Mouse (Mus musculus) heart, adult 8-10 months (tissue): ENCODE measurements around the gene Kdf1. TPM values are rescaled to one million over a fixed set of nuclear protein-coding genes. Genes with fewer than 3 reads are reported as not detected.
A peak's percentile ranks its signal among the peaks of the same experiment; 100 is the strongest.
"Not testable (repeated sequence)": the region's sequence is repeated elsewhere in the genome, so short reads cannot be mapped to it uniquely, and the experiment has no call there.

Source experiments
- DNase-seq: peaks from one replicate; pipeline ENCODE4 v3.0.0; 2022; ENCODE audit warnings: low spot score
- total RNA-seq, 4 experiments: library from RNA; stranded (reverse); gene quantifications; 2 replicates each; pipeline ENCODE4 v1.2.4; 2022

Gene Kdf1
- total RNA-seq, 4 experiments from 2014 or later = not detected

DNA sequence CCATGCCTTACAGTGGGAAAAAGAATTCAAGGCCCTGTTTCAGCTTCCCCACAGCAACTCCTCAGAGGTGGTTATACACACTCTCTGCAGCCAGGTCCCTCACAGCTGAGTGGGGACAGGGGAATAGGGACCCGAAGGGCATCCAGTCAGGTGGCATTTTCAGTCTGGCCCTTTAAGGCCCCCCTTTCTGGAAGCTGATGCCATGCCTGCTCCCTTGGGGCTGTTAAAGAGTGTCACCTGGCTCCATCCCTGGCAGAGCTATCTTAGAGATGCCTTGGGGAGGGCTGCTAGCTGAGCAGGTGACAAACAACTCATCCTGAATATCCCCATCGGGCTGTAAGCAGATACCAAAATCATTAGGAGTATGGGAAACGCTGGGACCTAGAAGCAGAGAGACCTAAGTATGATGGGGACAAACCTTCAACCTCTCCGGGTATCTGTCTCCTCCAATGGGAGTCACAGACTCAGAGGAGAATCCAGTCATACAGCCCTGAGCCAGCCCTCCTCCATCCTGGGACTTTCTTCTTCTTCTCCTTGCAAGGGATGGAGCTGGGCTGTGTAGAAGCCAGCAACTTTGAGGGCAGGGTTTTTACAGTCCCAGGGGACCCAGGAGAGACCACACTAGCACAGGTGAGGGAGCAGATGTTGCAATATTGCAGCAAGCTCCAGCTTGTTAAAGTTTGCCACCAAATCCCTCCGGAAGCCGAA is 21.9 kb upstream of the Kdf1 start:
- DNase-seq = no peak

DNA sequence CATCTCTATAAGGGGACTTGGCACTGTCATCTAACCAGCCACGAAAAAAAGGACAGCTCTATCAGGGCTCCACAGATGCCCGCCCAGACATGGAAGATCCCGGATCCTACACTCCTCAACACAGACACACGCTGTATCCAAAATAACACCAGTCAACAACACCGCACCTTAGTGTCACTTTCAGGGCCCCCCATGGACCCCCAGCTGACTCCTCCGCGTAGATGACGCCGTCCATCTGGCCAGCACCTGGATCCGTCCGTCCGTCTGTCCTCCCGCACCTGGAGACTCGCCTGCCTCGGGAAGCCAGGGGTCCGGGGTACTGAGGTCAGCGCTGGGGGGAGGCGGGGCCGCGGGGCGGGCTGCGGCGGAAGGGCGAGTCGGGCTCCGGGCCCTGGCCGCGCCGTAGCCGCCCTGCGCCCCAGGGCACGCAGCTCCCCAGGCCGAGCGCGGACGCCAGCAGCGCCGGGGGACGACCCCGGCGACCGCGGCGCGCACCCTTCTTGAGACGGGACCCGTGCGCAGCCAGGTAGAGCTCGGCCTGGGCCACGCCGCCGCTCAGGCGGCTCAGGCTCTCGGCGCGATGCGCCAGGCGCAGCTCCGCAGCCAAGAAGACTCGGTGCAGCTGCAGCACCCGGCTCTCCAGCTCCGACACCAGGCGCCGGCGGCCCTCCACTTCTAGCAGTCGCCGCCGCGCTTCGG is 21.2 kb upstream of the Kdf1 start:
- DNase-seq = no peak

DNA sequence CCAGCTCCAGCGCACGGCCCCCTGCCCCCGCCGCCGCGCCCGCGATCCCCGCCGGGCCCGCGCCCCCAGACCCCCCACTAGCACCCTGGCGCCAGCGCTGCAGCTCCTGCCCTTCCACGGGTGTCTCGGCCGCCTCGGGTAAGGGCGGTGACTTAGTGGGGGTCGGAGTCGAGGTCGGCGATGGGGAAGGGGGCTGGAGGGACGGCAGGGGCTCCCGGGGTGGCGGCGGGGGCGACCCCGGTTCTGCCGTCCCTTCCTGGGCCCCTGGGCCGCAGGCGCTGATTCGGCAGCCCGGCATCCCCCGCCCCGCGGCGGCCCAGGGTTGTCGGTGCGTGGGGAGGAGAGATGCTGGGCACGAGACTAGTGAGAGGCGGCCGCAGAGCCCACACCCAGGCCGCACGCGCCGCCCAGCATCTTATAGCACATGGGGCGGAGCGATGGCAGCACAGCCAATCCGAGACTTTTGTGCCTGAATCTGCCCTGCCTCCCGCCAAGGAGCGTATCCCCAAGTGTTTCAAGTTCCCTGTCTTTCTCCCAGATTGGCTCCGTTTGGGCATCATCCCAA is 20.5 kb upstream of the Kdf1 start, which contains the start of gene Trnp1:
Gene Trnp1, minus strand, starts transcription at position 391 of the 565 bp plus-strand sequence.
- DNase-seq = no peak

DNA sequence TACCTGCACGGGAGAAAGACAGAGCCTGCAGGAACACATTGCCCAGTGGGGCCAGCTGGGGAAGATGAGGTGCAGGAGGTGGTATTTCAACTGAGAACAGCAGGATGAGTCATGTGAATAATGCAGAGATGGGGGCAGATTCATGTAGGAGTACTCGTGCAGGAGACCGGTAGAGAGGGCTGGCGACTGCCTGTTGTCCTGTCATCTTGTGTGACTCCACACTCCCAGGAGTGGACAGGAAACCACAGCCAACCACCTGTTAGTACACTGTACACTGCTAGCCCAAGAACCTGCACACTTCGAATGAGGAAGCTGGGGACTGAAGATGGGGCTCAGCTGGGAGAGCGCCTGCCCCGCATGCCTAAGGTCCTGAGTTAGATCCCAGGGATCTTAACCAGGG is 17.2 kb upstream of the Kdf1 start:
- no peak for DNase-seq

DNA sequence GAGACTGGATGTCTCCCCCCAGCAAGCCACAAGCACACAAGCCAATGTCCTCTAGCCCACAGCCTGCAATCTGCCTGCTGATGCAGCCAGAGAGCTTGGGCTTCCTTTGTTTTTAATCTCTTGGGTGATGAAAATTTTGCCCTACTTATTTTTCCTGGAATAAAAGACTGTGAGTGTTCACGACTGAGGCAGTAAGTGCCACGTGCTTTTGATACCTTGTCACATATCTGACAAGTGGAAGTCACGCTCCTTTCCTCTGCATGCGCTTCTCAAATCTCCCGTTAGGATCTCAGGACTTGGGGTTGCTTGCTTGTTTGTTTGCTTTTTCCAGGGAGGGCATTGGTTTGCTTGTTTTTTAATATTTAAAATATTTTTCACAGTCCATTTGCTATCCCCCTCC is 14.5 kb upstream of the Kdf1 start:
- no peak for DNase-seq

DNA sequence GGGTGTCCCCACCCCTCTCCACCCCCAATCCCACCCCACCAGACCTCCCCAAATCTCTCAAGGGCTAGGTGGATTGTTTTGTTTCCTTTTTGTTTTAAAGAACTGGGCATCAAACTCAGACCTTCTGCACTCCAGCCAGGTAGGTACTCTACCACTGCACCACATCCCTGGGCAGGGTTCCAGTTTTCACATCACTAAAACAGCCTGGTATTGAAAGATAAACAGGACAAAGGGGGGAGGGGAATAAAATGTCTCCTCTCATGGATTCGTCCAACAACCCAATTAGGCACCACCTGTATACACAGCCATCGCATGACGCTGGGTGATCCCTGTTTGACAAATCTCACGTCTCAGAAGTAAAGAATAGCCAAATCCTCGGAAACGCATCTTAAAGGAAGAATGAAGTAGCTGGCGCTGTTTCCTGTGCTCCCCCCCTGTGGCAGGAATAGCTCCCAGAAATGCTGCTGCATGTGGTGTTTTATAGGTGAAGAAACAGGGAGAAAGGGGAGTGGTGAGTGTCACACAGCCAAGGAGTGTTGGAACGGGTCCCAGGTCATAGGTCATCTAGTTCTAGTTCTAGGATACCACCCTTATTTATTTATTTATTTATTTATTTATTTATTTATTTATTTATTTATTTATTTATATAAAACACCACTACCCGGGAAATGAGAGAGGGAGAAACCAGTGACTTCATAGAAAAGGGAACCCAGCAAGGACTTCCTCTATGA is 13.8 kb upstream of the Kdf1 start:
- no peak for DNase-seq

DNA sequence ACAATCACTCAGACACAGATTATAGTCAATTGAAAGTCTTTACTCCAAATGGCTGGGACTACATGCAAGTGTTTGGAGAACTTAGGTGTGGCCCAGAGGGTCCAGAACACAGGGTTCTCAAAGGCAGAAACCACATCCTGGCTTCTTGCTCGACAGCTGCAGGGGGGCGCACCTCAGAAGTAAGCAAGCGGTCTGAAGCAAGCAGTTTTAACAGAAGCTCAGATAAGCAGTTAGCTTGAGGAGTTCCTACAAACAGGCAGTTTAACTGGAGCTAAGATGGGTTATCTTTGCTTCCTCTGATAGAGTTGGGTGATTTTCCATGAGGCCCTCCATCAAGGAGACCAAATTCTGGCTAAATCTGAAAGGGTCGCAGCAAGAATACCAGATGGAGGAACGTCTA is 12.2 kb upstream of the Kdf1 start:
- DNase-seq = no peak

DNA sequence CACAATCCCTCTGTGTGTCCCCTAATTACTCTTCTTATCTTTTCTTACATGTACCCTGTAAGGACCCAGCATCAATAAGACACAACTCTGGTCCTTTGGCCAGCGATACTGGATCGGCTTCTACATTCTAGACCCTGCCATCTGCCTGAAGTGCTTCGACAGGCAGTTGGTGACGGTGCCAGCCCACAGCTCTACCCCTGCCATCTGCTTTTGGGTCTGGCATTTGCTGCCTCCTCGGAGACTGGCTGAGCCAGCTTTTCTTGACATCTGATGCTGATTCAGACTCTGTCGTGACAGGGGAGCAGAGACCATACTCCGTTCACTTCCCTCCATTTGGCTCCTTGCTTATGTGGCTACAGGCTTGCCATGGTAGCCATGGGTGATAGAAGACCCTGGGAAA is 9.8 kb upstream of the Kdf1 start:
- no peak for DNase-seq

DNA sequence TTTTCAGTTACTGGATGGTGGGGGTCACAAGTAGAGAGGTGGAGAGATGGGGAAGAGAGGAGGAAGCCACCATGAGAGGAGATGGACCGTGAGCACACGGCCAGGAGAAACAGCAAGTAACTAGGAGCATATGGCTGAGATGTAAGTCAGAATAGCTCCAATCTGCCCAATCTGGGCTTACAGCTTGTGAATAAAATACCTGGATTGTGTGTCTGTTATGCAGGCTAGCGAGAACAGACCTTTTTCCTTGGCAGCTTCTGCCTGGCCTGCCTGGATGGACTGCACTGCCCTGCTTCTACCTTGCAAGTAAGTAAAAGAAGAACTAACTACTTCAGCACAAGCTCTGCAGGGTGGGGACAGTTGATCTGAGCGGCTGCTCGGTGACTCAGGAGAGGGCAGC is 7.7 kb upstream of the Kdf1 start:
- DNase-seq = no peak

DNA sequence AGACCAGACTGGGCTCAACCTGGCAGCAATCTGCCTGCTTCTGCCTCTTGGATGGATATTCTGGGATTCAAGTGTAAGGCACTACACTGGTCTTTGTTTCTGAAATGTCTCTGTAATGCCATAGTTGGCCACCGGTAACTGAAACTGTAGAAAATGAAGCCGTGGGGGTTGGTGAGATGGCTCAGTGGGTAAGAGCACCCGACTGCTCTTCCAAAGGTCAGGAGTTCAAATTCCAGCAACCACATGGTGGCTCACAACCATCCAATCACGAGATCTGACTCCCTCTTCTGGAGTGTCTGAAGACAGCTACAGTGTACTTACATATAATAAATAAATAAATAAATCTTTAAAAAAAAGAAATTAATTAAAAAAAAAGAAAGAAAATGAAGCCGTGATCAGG is 6.3 kb upstream of the Kdf1 start:
- not testable (repeated sequence) for DNase-seq

DNA sequence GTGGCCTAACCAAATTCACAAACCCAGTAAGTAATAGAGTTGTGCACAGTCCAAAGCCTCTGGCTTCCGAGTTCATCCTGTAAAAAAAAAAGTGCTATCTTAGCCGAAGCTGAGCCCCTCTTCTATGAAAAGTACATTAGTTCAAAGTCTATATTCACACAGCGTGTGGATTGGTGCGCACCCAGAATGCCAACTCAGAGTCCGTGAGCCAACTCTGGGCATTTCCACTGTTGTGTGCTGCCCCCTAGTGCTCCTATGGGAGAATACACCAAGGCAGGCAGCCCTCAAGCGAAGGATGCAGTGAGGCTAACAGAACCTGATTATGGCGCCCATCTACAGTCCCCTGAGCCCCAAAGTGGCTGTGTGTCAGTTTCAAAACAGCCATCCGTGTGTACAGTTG is 5.8 kb upstream of the Kdf1 start:
- DNase-seq = peak; percentile 62

DNA sequence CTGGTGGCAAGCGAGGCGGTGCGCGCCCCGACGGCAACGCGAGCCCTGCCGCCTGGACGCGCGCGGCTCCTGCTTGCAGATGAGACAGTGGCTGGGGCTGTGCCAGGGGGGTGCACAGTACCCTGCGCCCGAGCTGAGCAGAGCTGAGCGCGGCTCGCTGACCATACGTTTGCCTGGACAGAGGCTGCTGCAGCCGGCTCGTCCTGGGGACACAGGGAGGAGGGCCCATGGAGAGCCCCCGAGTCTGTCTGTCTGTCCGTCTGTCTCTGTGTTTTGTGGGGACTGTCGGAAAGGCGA is 554 bp downstream of the Kdf1 start:
- DNase-seq = no peak

DNA sequence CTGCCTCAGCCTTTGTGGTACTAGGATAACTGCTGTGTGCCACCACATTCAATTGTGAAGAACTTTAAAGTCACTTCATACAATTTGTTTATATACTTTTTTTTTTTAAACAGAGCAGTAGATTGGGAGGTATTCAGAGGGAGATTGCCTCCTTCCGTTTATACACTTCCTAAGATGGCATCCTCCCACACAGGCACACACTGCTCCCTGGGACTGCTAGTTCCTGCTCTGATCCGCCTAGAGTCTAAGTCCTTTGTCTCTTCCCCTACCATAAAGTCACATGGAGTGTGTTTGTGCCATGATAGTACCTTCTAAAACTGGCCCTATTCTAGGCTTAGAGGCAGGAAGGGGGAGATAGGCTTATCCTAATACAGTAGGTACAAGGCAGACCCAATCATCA is 2.7 kb downstream of the Kdf1 start:
- DNase-seq = no peak

DNA sequence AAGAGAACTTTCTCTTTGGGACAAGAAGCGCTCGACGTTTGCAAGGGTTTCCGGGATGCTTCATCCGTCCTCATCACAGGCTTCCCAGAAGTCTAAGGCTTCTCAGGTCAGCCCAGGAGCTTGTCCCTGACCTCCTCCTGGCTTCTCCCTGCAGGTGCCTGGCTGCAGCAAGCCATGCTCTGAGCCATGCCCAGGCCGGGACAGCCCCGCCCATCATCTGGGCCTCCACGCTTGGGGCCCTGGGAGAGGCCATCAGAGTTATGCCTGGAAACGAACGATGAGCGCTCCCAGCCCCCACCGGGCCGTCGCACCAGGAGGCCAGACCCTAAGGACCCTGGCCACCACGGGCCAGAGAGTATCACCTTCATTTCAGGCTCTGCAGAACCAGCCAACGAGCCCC is 9.0 kb downstream of the Kdf1 start:
- no peak for DNase-seq

DNA sequence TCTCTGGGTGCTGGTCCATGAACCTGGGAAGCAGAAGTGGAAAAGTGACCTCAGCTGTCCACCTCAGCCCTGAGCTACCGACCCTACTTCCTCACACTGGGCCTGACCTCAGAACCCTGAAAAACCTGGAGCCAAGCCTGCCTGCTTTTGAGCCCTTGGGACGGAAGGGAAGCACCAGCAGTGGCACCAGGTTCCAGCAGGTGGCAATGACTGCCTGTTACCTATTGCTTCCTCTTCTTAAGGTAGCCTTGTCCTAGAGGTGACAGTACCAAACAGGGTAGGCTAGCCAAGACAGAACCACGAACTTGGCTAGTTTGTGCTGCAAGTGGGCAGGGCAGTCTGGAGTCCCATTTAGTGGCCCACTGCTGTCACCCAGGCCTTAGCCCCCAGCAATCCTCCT is 14.0 kb downstream of the Kdf1 start:
- DNase-seq = no peak

DNA sequence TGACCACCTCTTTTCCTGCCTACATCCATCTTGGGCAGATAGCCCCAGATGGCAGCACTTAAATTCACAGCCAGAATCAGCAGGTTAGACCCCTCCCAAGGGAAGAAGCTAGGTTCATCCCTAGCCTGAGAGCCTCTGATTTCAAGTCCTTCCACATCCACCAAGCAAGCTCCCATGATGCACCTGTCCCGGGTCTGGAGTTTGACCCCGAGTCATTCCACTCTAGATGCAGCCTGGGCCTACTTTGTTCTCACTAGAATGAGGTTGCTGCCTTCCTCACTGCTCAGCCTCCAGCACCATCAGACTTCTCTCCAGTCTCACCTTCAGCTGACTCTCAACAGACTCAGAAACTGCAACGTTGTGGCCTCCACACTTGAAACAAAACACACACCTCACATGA is 17.3 kb downstream of the Kdf1 start:
- DNase-seq = no peak

DNA sequence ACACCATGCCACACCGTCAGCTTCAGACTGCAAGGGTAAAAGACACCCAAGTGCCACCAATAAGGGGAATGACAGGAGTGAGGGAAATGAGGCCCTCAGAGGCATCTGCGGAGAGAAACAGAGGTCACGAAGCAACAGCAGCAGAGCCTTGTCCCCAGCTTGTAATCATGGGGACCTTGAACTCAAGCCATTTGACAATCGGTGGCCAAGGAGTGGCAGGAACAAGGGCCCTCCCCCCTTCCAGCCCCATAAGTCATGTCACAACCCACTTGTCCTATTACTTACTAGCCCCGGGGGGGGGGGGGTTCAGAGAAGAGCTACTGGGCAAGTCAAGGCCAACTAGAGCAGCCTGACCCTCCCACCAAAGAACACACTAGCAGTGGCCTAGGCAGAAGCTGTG is 17.9 kb downstream of the Kdf1 start:
- DNase-seq = no peak

DNA sequence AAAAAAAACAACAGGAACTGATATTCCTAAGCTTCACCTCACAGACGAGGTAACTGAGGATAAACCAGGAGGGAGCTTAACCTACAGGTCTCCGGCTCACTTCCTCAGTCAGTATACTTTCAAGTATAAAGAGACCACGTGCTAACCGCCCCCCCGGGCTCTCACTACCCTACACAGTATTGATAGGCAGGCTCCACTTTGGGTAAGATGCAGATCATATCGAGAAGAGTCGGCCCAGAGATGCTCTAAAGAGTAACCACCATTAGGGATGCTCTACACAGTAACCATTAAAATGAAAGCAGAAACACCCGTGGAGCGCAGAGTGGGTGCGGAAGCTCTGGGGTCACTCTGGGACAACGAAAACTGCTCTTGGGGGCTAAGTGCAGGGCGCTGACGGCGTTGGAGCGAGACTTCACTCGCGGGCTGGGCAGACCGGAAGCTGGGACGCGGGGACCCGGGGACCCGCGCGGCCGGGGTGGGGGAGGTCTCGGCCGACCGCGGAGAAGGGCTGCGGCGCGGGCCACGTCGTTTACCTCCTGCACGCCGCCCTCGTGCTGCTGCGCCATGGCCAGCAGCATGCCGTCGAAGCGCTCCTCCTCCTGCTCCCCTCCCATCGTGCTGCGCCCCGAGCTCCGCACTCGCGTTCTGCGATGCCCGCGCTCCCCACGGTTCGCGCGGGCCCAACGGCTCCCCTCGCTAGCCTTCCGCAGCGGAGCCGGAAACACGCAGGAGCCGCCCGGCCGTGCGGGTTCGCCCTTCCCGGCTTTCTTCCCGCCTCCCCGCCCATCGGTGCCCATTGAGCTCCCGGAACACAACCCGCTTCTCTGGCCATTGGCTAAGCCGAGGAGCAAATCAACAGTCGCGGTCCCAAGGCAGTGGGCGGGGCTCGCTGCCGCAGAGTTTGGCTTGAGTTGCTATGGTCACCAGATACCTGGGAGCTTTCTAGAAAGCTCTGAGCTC is 26.8 kb downstream of the Kdf1 start, which contains the start of gene Nudc:
Gene Nudc, minus strand, starts transcription at position 725 of the 960 bp plus-strand sequence.
- DNase-seq = peak; percentile 97

DNA sequence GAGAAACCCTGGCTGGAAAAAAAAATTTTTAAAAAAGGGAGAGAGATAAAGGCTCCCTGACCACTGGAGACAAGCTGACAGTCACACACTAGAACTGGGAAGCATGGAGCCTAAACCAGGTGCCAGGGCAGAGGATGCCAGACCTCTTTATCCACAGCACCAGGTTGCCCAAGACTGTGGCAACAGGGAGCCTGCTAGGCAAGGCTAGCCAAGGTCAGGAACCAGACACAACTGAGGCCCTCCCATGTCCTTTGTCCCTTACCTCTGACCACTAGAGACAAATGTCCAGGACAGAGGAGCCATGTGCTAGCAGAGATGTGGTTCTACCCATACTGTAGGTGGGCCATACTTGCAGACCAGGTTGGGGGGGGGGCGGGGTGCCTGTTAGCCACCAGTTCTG is 33.3 kb downstream of the Kdf1 start:
- no peak for DNase-seq

DNA sequence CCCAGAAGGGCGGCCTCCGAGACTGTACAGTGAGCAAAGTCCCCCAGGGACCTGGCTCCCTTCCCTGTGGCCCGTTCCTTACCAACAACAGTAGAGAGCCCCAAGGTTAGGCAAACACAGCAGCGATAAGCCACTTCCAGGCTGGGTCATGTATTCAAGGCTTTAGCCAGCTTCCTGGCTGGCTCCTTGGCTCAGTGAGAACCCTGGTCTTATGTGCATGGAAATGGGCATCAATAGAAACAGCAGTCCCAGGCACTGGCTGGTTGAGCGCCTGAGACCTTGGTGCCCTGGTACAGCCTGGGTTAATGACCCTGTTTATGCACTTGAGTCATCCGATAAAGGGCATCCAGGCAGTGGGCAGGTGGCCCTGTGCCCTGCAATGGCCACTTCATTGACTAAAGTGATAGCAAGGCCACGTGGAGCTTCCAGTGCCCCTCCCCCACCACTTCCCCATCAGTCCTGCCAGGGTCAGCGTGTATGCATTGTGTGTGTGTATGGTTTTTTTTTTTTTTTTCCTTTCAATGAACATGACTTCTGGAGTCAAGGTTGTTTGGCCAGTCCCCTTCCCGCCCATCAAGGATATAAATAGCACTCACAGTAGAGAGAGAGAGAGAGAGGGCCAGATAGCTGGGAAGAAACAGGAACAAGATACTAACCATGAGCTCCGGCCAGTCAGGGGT is 34.1 kb downstream of the Kdf1 start, which contains the start of gene Nr0b2:
Gene Nr0b2, plus strand, starts transcription at position 609 of the 680 bp plus-strand sequence.
- DNase-seq = no peak
